Mouse (Mus musculus): ENCODE measurements around the gene Lyrm7. TPM values are rescaled to one million over a fixed set of nuclear protein-coding genes. Genes with fewer than 3 reads are reported as not detected.
A peak's percentile ranks its signal among the peaks of the same experiment; 100 is the strongest.

Lyrm7 gene
- 8.3 and 10.9 TPM in 2 replicates for polyA plus RNA-seq (2015; fragmentation: Nextera tagmentation; extraction: Ambion mirVana)

- H3K36me3 ChIP-seq: no peaks in the 10 kb centered on the region
- under 1% methylated on average over 42 of the region's 42 CpGs for WGBS
- no peaks in the 10 kb centered on the region for H3K9me3 ChIP-seq (replicated peaks)
- peak; percentile 97 for ATAC-seq (ENCODE audit: insufficient number of reproducible peaks, low FRiP score, low TSS enrichment, low read depth)
- peak within 1 kb of the TSS; percentile 93 for H3K27ac ChIP-seq (replicated peaks)
- peak within 1 kb of the TSS; percentile 49 for H3K9ac ChIP-seq
- peak within 1 kb of the TSS; percentile 72 for H3K4me2 ChIP-seq (replicated peaks)
- H3K4me3 ChIP-seq (replicated peaks): peak within 1 kb of the TSS; percentile 72
- H3K27me3 ChIP-seq: no peaks in the 10 kb centered on the region
- H3K4me1 ChIP-seq: peaks cover 6% of the 10 kb centered on the region; the same call in 1 of the 2 replicates
Measured at GRCm38 (mm10) chr11:54860256-54861038, at the start of gene Lyrm7. Gene Lyrm7, minus strand, starts transcription at chr11:54860916.

GRCm38 (mm10) chr11:54910081-54910665, 49.5 kb upstream of the Lyrm7 start:
- H3K36me3 ChIP-seq: peaks cover 51% of the 10 kb centered on the region
- 90% methylated on average over 12 of the region's 12 CpGs for WGBS
- H3K4me3 ChIP-seq (replicated peaks): no peak overlapping the region
- H3K4me2 ChIP-seq (replicated peaks): no peak overlapping the region
- H3K27ac ChIP-seq (replicated peaks): no peak overlapping the region
- no peaks in the 10 kb centered on the region for H3K4me1 ChIP-seq
- H3K9ac ChIP-seq: no peak overlapping the region
- no peaks in the 10 kb centered on the region for H3K27me3 ChIP-seq
- ATAC-seq (ENCODE audit: insufficient number of reproducible peaks, low FRiP score, low TSS enrichment, low read depth): no peak
- no peaks in the 10 kb centered on the region for H3K9me3 ChIP-seq (replicated peaks)

GRCm38 (mm10) chr11:54909273-54909672, 48.6 kb upstream of the Lyrm7 start:
- no peak overlapping the region for H3K27ac ChIP-seq (replicated peaks)
- peaks cover 42% of the 10 kb centered on the region for H3K36me3 ChIP-seq
- 92% methylated on average over 11 of the region's 11 CpGs for WGBS
- H3K9me3 ChIP-seq (replicated peaks): no peaks in the 10 kb centered on the region
- H3K4me3 ChIP-seq (replicated peaks): no peak overlapping the region
- H3K9ac ChIP-seq: no peak overlapping the region
- H3K27me3 ChIP-seq: no peaks in the 10 kb centered on the region
- H3K4me1 ChIP-seq: no peaks in the 10 kb centered on the region
- no peak for ATAC-seq (ENCODE audit: insufficient number of reproducible peaks, low FRiP score, low TSS enrichment, low read depth)
- no peak overlapping the region for H3K4me2 ChIP-seq (replicated peaks)

GRCm38 (mm10) chr11:54907259-54907658, 46.5 kb upstream of the Lyrm7 start:
- Histone ChIP-seq H3K36me3 (peaks cover 28% of the 10 kb centered on the region), H3K27me3 (no peaks in the 10 kb centered on the region), H3K4me3 (replicated peaks) (no peak overlapping the region), H3K4me2 (replicated peaks) (no peak overlapping the region), H3K9me3 (replicated peaks) (no peaks in the 10 kb centered on the region), H3K4me1 (peaks cover 11% of the 10 kb centered on the region), H3K27ac (replicated peaks) (no peak overlapping the region), H3K9ac (no peak overlapping the region)
- 82% methylated on average over 5 of the region's 5 CpGs for WGBS
- no peak for ATAC-seq (ENCODE audit: insufficient number of reproducible peaks, low FRiP score, low TSS enrichment, low read depth)

- Histone ChIP-seq H3K27ac (replicated peaks) (no peak overlapping the region), H3K4me1 (peaks cover 11% of the 10 kb centered on the region), H3K9me3 (replicated peaks) (no peaks in the 10 kb centered on the region), H3K36me3 (peaks cover 21% of the 10 kb centered on the region), H3K9ac (no peak overlapping the region), H3K4me3 (replicated peaks) (no peak overlapping the region), H3K27me3 (no peaks in the 10 kb centered on the region), H3K4me2 (replicated peaks) (no peak overlapping the region)
- ATAC-seq (ENCODE audit: insufficient number of reproducible peaks, low FRiP score, low TSS enrichment, low read depth): no peak
- WGBS: 83% methylated on average over 4 of the region's 4 CpGs
Measured at GRCm38 (mm10) chr11:54906466-54906865, 45.8 kb upstream of the Lyrm7 start.

- WGBS: 57% methylated on average over 4 of the region's 4 CpGs
- Histone ChIP-seq H3K27ac (replicated peaks) (no peak overlapping the region), H3K4me2 (replicated peaks) (no peak overlapping the region)
Measured at GRCm38 (mm10) chr11:54905931-54906330, 45.2 kb upstream of the Lyrm7 start.

GRCm38 (mm10) chr11:54905086-54905485, 44.4 kb upstream of the Lyrm7 start:
- WGBS: 87% methylated on average over 3 of the region's 3 CpGs

More at GRCm38 (mm10) chr11:54905931-54906330, 45.2 kb upstream of the Lyrm7 start:
- ATAC-seq (ENCODE audit: insufficient number of reproducible peaks, low FRiP score, low TSS enrichment, low read depth): no peak
- no peak overlapping the region for H3K4me3 ChIP-seq (replicated peaks)
- peaks cover 16% of the 10 kb centered on the region for H3K36me3 ChIP-seq
- H3K27me3 ChIP-seq: no peaks in the 10 kb centered on the region
- H3K4me1 ChIP-seq: peaks cover 11% of the 10 kb centered on the region
- H3K9me3 ChIP-seq (replicated peaks): no peaks in the 10 kb centered on the region
- H3K9ac ChIP-seq: no peak overlapping the region

GRCm38 (mm10) chr11:54903940-54904706, 43.4 kb upstream of the Lyrm7 start:
- Histone ChIP-seq H3K27me3 (no peaks in the 10 kb centered on the region), H3K9me3 (replicated peaks) (no peaks in the 10 kb centered on the region), H3K4me3 (replicated peaks) (no peak overlapping the region), H3K27ac (replicated peaks) (no peak overlapping the region), H3K4me2 (replicated peaks) (no peak overlapping the region), H3K9ac (no peak overlapping the region), H3K4me1 (peaks cover 11% of the 10 kb centered on the region), H3K36me3 (peaks cover 2% of the 10 kb centered on the region; the same call in 1 of the 2 replicates)
- no peak for ATAC-seq (ENCODE audit: insufficient number of reproducible peaks, low FRiP score, low TSS enrichment, low read depth)
- 56% methylated on average over 4 of the region's 4 CpGs for WGBS

More at GRCm38 (mm10) chr11:54905086-54905485, 44.4 kb upstream of the Lyrm7 start:
- Histone ChIP-seq H3K27me3 (no peaks in the 10 kb centered on the region), H3K9ac (no peak overlapping the region), H3K4me2 (replicated peaks) (no peak overlapping the region), H3K9me3 (replicated peaks) (no peaks in the 10 kb centered on the region), H3K4me3 (replicated peaks) (no peak overlapping the region), H3K27ac (replicated peaks) (no peak overlapping the region), H3K36me3 (peaks cover 8% of the 10 kb centered on the region), H3K4me1 (peaks cover 11% of the 10 kb centered on the region)
- no peak for ATAC-seq (ENCODE audit: insufficient number of reproducible peaks, low FRiP score, low TSS enrichment, low read depth)

- ATAC-seq (ENCODE audit: insufficient number of reproducible peaks, low FRiP score, low TSS enrichment, low read depth): no peak
- Histone ChIP-seq H3K36me3 (no peaks in the 10 kb centered on the region), H3K27me3 (no peaks in the 10 kb centered on the region), H3K27ac (replicated peaks) (no peak overlapping the region), H3K4me1 (peaks cover 11% of the 10 kb centered on the region), H3K9ac (no peak overlapping the region), H3K4me3 (replicated peaks) (peak overlapping the region; percentile 50), H3K4me2 (replicated peaks) (peak overlapping the region; percentile 94), H3K9me3 (replicated peaks) (no peaks in the 10 kb centered on the region)
- WGBS: 70% methylated on average over 5 of the region's 5 CpGs
Measured at GRCm38 (mm10) chr11:54903339-54903738, 42.6 kb upstream of the Lyrm7 start.

- no peaks in the 10 kb centered on the region for H3K9me3 ChIP-seq (replicated peaks)
- peak within 1 kb of the TSS; percentile 94 for H3K4me2 ChIP-seq (replicated peaks)
- H3K36me3 ChIP-seq: no peaks in the 10 kb centered on the region
- H3K4me1 ChIP-seq: peaks cover 11% of the 10 kb centered on the region
- H3K27ac ChIP-seq (replicated peaks): no peak within 1 kb of the TSS
- peak within 1 kb of the TSS; percentile 50 for H3K4me3 ChIP-seq (replicated peaks)
- ATAC-seq (ENCODE audit: insufficient number of reproducible peaks, low FRiP score, low TSS enrichment, low read depth): peak; percentile 75; the same call in 1 of the 2 replicates
- H3K27me3 ChIP-seq: no peaks in the 10 kb centered on the region
- WGBS: 14% methylated on average over 45 of the region's 45 CpGs
- H3K9ac ChIP-seq: peak within 1 kb of the TSS; percentile 47
Measured at GRCm38 (mm10) chr11:54902333-54903323, 41.9 kb upstream of the Lyrm7 start, which contains the start of gene Gpx3. Gene Gpx3, plus strand, starts transcription at chr11:54902453.
